Mouse (Mus musculus) frontal cortex, postnatal 36 days (tissue): ENCODE measurements around the gene Foxp1.

Source experiments
- DNase-seq, 2 experiments: peaks; one replicate each; pipeline ENCODE4 v3.0.0; 2022; ENCODE audit warnings: low spot score in 2 of 2

Gene Foxp1

GRCm38 (mm10) chr6:98994104-98994787, 528.3 kb downstream of the Foxp1 start:
- no peak for DNase-seq

- no peak for DNase-seq
These were observed 529.3 kb downstream of the Foxp1 start for GRCm38 (mm10) chr6:98993231-98993630.

GRCm38 (mm10) chr6:98992772-98993147, 529.8 kb downstream of the Foxp1 start:
- DNase-seq: no peak

- no peak for DNase-seq
These were observed 530.4 kb downstream of the Foxp1 start for GRCm38 (mm10) chr6:98991900-98992771.

- DNase-seq: no peak
These were observed 534.9 kb downstream of the Foxp1 start for GRCm38 (mm10) chr6:98987533-98988169.

- DNase-seq: no peak
These were observed 537.1 kb downstream of the Foxp1 start for GRCm38 (mm10) chr6:98985452-98985851.

- no peak for DNase-seq
These were observed 537.9 kb downstream of the Foxp1 start for GRCm38 (mm10) chr6:98984626-98985025.

GRCm38 (mm10) chr6:98984026-98984425, 538.5 kb downstream of the Foxp1 start:
- DNase-seq: no peak

GRCm38 (mm10) chr6:98983311-98983838, 539.1 kb downstream of the Foxp1 start:
- no peak for DNase-seq

- DNase-seq: no peak
These were observed 541.3 kb downstream of the Foxp1 start for GRCm38 (mm10) chr6:98981265-98981664.

GRCm38 (mm10) chr6:98980432-98980831, 542.1 kb downstream of the Foxp1 start:
- no peak for DNase-seq

GRCm38 (mm10) chr6:98980001-98980400, 542.5 kb downstream of the Foxp1 start:
- DNase-seq: no peak

GRCm38 (mm10) chr6:98977806-98978205, 544.7 kb downstream of the Foxp1 start:
- no peak for DNase-seq

- no peak for DNase-seq
These were observed 546.6 kb downstream of the Foxp1 start for GRCm38 (mm10) chr6:98975918-98976317.

- DNase-seq: no peak
These were observed 549.1 kb downstream of the Foxp1 start for GRCm38 (mm10) chr6:98973433-98973832.

GRCm38 (mm10) chr6:98972404-98972803, 550.1 kb downstream of the Foxp1 start:
- DNase-seq: no peak

GRCm38 (mm10) chr6:98959333-98959732, 563.2 kb downstream of the Foxp1 start:
- DNase-seq: no peak

- DNase-seq: no peak
These were observed 565.9 kb downstream of the Foxp1 start for GRCm38 (mm10) chr6:98956522-98957169.

- DNase-seq: no peak
These were observed 566.8 kb downstream of the Foxp1 start for GRCm38 (mm10) chr6:98955706-98956105.

- no peak for DNase-seq
These were observed 568.1 kb downstream of the Foxp1 start for GRCm38 (mm10) chr6:98954439-98954838.

GRCm38 (mm10) chr6:98949703-98950191, 572.8 kb downstream of the Foxp1 start:
- DNase-seq: no peak

GRCm38 (mm10) chr6:98949286-98949685, 573.2 kb downstream of the Foxp1 start:
- DNase-seq: peak in 1 of 2 experiments; percentile 31
